Mouse (Mus musculus) myocyte (in vitro differentiated cells): ENCODE measurements at regions not wholly inside any gene's neighbourhood (a gene's known extent, or its start where the extent isn't known, plus 50 kb on each side); places are given as distances from the start of the nearest gene placed in this dataset.

Experiments
- H3K27me3 ChIP-seq: one replicate; pipeline ENCODE4 v1.6.1; 2011; ENCODE audit not compliant: control insufficient read depth, insufficient read depth, insufficient read length
- H3K36me3 ChIP-seq: one replicate; pipeline ENCODE4 v1.6.1; 2011; ENCODE audit not compliant: control insufficient read depth, insufficient read depth
- H3K4me2 ChIP-seq: one replicate; pipeline ENCODE4 v1.6.1; 2011; ENCODE audit warnings: low read depth, control low read depth
- H3K4me3 ChIP-seq: one replicate; pipeline ENCODE4 v1.5.1; 2011; ENCODE audit warnings: mild to moderate bottlenecking, control low read depth, moderate library complexity
- H3K79me2 ChIP-seq: one replicate; pipeline ENCODE4 v1.6.1; 2011; ENCODE audit not compliant: control insufficient read depth, insufficient read depth
- H3ac ChIP-seq: one replicate; pipeline ENCODE4 v1.6.1; 2011; ENCODE audit not compliant: control insufficient read depth, insufficient read length
- CEBPB ChIP-seq: IDR thresholded peaks from 2 replicates; pipeline ENCODE4 v1.6.1; 2011; ENCODE audit warnings: mild to moderate bottlenecking, moderate library complexity; ENCODE audit not compliant: poor library complexity, insufficient read depth, severe bottlenecking
- E2F4 ChIP-seq: IDR thresholded peaks from one replicate; pipeline ENCODE4 v1.6.1; 2011; ENCODE audit warnings: mild to moderate bottlenecking, control low read depth, moderate library complexity; ENCODE audit not compliant: insufficient read depth
- MAX ChIP-seq: IDR thresholded peaks from one replicate; pipeline ENCODE4 v1.6.1; 2011; ENCODE audit warnings: low read depth, mild to moderate bottlenecking, control low read depth
- MYOD1 ChIP-seq, 3 experiments: IDR thresholded peaks; one replicate each; pipeline ENCODE4 v1.6.1; 2011; ENCODE audit warnings: control low read depth in 2 of 3, low read depth in 2 of 3, mild to moderate bottlenecking in 2 of 3, moderate library complexity in 1 of 3; ENCODE audit not compliant: insufficient read length in 2 of 3, control insufficient read depth in 1 of 3
- MYOG ChIP-seq, 3 experiments: IDR thresholded peaks; one replicate each; pipeline ENCODE4 v1.6.1; 2011; ENCODE audit warnings: control low read depth in 2 of 3, low read depth in 2 of 3, mild to moderate bottlenecking in 2 of 3; ENCODE audit not compliant: insufficient read length in 2 of 3, control insufficient read depth in 1 of 3, insufficient read depth in 1 of 3
- POLR2A ChIP-seq: IDR thresholded peaks from one replicate; pipeline ENCODE4 v1.6.1; 2011; ENCODE audit warnings: low read depth, mild to moderate bottlenecking, control low read depth, moderate library complexity; ENCODE audit not compliant: insufficient read length
- POLR2AphosphoS2 ChIP-seq: IDR thresholded peaks from one replicate; pipeline ENCODE4 v1.6.1; 2011; ENCODE audit warnings: low read depth, control low read depth; ENCODE audit not compliant: insufficient read length
- REST ChIP-seq: IDR thresholded peaks from one replicate; pipeline ENCODE4 v1.6.1; 2011; ENCODE audit warnings: mild to moderate bottlenecking, control low read depth, moderate library complexity; ENCODE audit not compliant: insufficient read depth, insufficient read length
- SRF ChIP-seq: IDR thresholded peaks from one replicate; pipeline ENCODE4 v1.6.1; 2011; ENCODE audit warnings: low read depth; ENCODE audit not compliant: control insufficient read depth, insufficient read length
- TCF12 ChIP-seq: IDR thresholded peaks from one replicate; pipeline ENCODE4 v1.6.1; 2011; ENCODE audit warnings: mild to moderate bottlenecking, control low read depth; ENCODE audit not compliant: poor library complexity, insufficient read depth, severe bottlenecking
- TCF3 ChIP-seq: IDR thresholded peaks from one replicate; pipeline ENCODE4 v1.6.1; 2011; ENCODE audit warnings: low read depth, control low read depth; ENCODE audit not compliant: insufficient read length
- USF1 ChIP-seq: IDR thresholded peaks from one replicate; pipeline ENCODE4 v1.6.1; 2011; ENCODE audit warnings: low read depth, mild to moderate bottlenecking, control low read depth, moderate library complexity

GRCm38 (mm10) chr5:77610496-77610895 lies 202.7 kb upstream of the Igfbp7 start:
- Histone ChIP-seq H3K79me2 (no peaks in the 10 kb centered on the region), H3K36me3 (no peaks in the 10 kb centered on the region), H3K4me2 (no peak overlapping the region), H3K4me3 (no peak overlapping the region), H3ac (no peak overlapping the region), H3K27me3 (no peaks in the 10 kb centered on the region)
- TF ChIP-seq POLR2A (no peak), MAX (no peak), MYOG (IDR thresholded peaks at IDR 0.05; ENCODE audit: control insufficient read depth in 1 of 3, insufficient read depth in 1 of 3, insufficient read length in 2 of 3, low read depth in 2 of 3) (no peak), POLR2AphosphoS2 (no peak)

GRCm38 (mm10) chr5:77594719-77595118 lies 186.9 kb upstream of the Igfbp7 start:
- no peak overlapping the region for H3K4me2 ChIP-seq
- H3K79me2 ChIP-seq = no peaks in the 10 kb centered on the region
- H3K36me3 ChIP-seq = no peaks in the 10 kb centered on the region
- H3ac ChIP-seq = no peak overlapping the region
- no peak overlapping the region for H3K4me3 ChIP-seq
- no peaks in the 10 kb centered on the region for H3K27me3 ChIP-seq
- TF ChIP-seq TCF12 = no peak
- no peak for TF ChIP-seq SRF
- no peak for TF ChIP-seq MYOD1 (IDR thresholded peaks at IDR 0.05; ENCODE audit: control insufficient read depth in 1 of 3, insufficient read length in 2 of 3, low read depth in 2 of 3)
- no peak for TF ChIP-seq E2F4
- no peak for TF ChIP-seq POLR2AphosphoS2
- TF ChIP-seq POLR2A = no peak
- TF ChIP-seq CEBPB = no peak
- no peak for TF ChIP-seq TCF3
- no peak for TF ChIP-seq REST
- no peak for TF ChIP-seq USF1

- H3K27me3 ChIP-seq = no peaks in the 10 kb centered on the region
- H3K36me3 ChIP-seq = no peaks in the 10 kb centered on the region
- TF ChIP-seq MYOG (IDR thresholded peaks at IDR 0.05; ENCODE audit: control insufficient read depth in 1 of 3, insufficient read depth in 1 of 3, insufficient read length in 2 of 3, low read depth in 2 of 3) = no peak
- no peak for TF ChIP-seq TCF3
- no peak for TF ChIP-seq USF1
- H3K79me2 ChIP-seq = no peaks in the 10 kb centered on the region
- no peak overlapping the region for H3K4me2 ChIP-seq
- H3K4me3 ChIP-seq = no peak overlapping the region
- no peak overlapping the region for H3ac ChIP-seq
Measured at GRCm38 (mm10) chr5:77589252-77589651, 181.4 kb upstream of the Igfbp7 start.

- no peaks in the 10 kb centered on the region for H3K27me3 ChIP-seq
- no peaks in the 10 kb centered on the region for H3K36me3 ChIP-seq
- TF ChIP-seq POLR2A (no peak), MAX (no peak), CEBPB (no peak), REST (no peak), SRF (no peak), USF1 (no peak), POLR2AphosphoS2 (no peak), MYOG (IDR thresholded peaks at IDR 0.05; ENCODE audit: control insufficient read depth in 1 of 3, insufficient read depth in 1 of 3, insufficient read length in 2 of 3, low read depth in 2 of 3) (no peak), MYOD1 (IDR thresholded peaks at IDR 0.05; ENCODE audit: control insufficient read depth in 1 of 3, insufficient read length in 2 of 3, low read depth in 2 of 3) (no peak), TCF3 (no peak), E2F4 (no peak), TCF12 (no peak)
- H3K4me3 ChIP-seq = no peak overlapping the region
- H3ac ChIP-seq = no peak overlapping the region
- H3K4me2 ChIP-seq = peak overlapping the region; percentile 42
- H3K79me2 ChIP-seq = no peaks in the 10 kb centered on the region
Measured at GRCm38 (mm10) chr5:77581702-77582101, 173.9 kb upstream of the Igfbp7 start.

- Histone ChIP-seq H3K36me3 (no peaks in the 10 kb centered on the region), H3K4me3 (no peak overlapping the region), H3K79me2 (no peaks in the 10 kb centered on the region), H3K27me3 (no peaks in the 10 kb centered on the region), H3K4me2 (peak overlapping the region; percentile 42), H3ac (no peak overlapping the region)
- TF ChIP-seq TCF12 = no peak
- no peak for TF ChIP-seq POLR2A
- TF ChIP-seq MYOD1 (IDR thresholded peaks at IDR 0.05; ENCODE audit: control insufficient read depth in 1 of 3, insufficient read length in 2 of 3, low read depth in 2 of 3) = peak in 2 of 3 experiments; percentile 73 to 77
- TF ChIP-seq MAX = no peak
- TF ChIP-seq CEBPB = 0 out of 2 replicates have a peak, but pooled peaks have one; percentile 14
- no peak for TF ChIP-seq E2F4
- TF ChIP-seq MYOG (IDR thresholded peaks at IDR 0.05; ENCODE audit: control insufficient read depth in 1 of 3, insufficient read depth in 1 of 3, insufficient read length in 2 of 3, low read depth in 2 of 3) = no peak
- TF ChIP-seq USF1 = no peak
- no peak for TF ChIP-seq TCF3
- no peak for TF ChIP-seq POLR2AphosphoS2
Measured at GRCm38 (mm10) chr5:77581106-77581638, 173.3 kb upstream of the Igfbp7 start.
